Mouse (Mus musculus) layer of hippocampus, adult 6 months (tissue): ENCODE data around the gene Tmem206. TPM values are rescaled to one million over a fixed set of nuclear protein-coding genes. Genes with fewer than 3 reads are reported as not detected.

Experiments used
- long read RNA-seq, 2 experiments: library from polyadenylated mRNA; unstranded; transcript quantifications; one replicate each; pipeline ENCODE4 v2.0.0; 2019 to 2020
- polyA plus RNA-seq: library from polyadenylated mRNA; unstranded; fragments of <200 nt; fragmentation: Nextera tagmentation; gene quantifications from 2 replicates; pipeline ENCODE4 v1.2.3, GENCODE M21; 2021

Tmem206 gene
- 7.3 and 7.8 TPM in 2 replicates for polyA plus RNA-seq
- long read RNA-seq, experiment 1, transcript Tmem206-201 (8 exons, 2,246 nt), result major isoform, 20 of 27 reads
- long read RNA-seq, experiment 1, partial matches to known transcripts, result 6 of 27 reads
- long read RNA-seq, experiment 1, other reads (novel, unspliced or antisense), result 1 of 27 reads
- long read RNA-seq, experiment 2, transcript Tmem206-201 (8 exons, 2,246 nt), result major isoform, 74 of 90 reads
- long read RNA-seq, experiment 2, partial matches to known transcripts, result 5 of 90 reads
- long read RNA-seq, experiment 2, other reads (novel, unspliced or antisense), result 11 of 90 reads

DNA sequence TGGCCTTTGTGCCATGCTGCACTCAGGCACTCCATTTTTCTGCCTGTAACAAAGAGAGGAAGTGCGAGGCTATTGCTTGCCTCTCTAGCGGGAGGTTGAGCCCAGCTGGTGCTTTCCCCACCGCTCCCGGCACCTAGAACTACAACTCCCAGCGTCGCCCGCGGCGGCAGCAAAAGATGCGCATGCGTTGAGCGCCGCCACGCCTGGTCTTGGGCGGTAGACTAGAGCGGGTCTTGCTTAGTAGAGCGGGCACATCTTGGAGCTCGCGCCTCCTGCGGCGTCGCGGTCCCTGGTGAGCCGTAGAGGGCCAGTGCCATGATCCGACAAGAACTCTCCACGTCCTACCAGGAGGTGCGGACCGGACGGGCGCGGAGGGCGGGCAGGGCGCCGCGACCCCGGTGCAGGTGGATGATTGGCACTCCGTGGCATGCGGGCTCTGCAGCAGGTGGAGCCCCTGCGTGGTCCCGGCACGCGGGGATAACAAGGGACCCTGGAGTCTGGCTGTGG, at the start of gene Tmem206:
TSS of gene Tmem206 (plus strand) at position 187 of the 507 bp plus-strand sequence.

DNA sequence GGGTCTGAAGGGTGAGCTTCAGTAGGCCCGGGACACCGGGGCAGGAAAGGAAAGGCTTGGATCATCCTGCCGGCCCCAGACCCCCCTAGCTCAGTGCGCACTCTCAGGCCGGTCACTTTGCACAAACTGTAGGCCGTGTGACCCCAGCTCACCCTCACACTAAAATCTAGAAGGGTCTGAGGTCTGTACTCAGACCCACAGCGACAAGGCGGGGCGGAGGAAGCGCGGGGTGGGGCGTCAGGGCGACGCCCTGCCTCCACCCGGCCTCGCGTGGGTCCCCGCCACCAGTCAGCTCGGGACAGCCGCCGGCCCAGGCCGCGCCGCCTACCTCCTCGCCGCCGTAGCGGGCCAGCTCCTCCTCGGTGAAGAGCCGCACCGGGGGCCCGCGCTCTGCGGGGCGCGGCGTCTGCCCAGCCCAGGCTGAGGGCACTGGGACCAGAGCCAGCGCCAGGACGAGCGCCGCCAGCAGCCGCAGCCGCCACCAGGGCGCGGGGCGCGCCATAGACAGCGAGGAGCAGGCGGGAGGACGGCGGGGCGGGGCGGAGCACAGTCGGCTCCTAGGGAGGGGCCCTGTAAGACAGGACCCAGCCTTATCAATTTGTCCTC, 8.0 kb upstream of the Tmem206 start, which contains the start of gene Nenf:
TSS of gene Nenf (minus strand) at position 604 of the 606 bp plus-strand sequence.

Other genes with a start within 250 kb of the Tmem206 start
- 3.1 and 4.5 TPM in 2 replicates for gene Batf3, start 228.1 kb upstream of the Tmem206 start, polyA plus RNA-seq
- not detected in 2 replicates for gene Fam71a, start 161.1 kb upstream of the Tmem206 start, polyA plus RNA-seq
- gene Atf3, start 107.9 kb upstream of the Tmem206 start, polyA plus RNA-seq, result 0.53 and 0.97 TPM in 2 replicates
- gene Nenf, start 7.7 kb upstream of the Tmem206 start, polyA plus RNA-seq, result 390 and 414 TPM in 2 replicates
- gene Ppp2r5a, start 77.4 kb downstream of the Tmem206 start, polyA plus RNA-seq, result 9.7 and 12.3 TPM in 2 replicates
- 1.1 and 1.8 TPM in 2 replicates for gene Dtl, start 249.6 kb downstream of the Tmem206 start, polyA plus RNA-seq
- 9.7 and 12.5 TPM in 2 replicates for gene Ints7, start 249.7 kb downstream of the Tmem206 start, polyA plus RNA-seq